Mouse (Mus musculus) liver, postnatal 0 days (tissue): ENCODE measurements around the gene Gbe1.

ENCODE experiments used
- CTCF ChIP-seq: sonication (generic); IDR thresholded peaks from 2 replicates; pipeline ENCODE4 v1.5.1; 2016; ENCODE audit warnings: antibody characterized with exemption, low read depth
- EP300 ChIP-seq: IDR thresholded peaks from 2 replicates; pipeline ENCODE4 v1.6.1; 2016; ENCODE audit warnings: antibody characterized with exemption, low read depth, mild to moderate bottlenecking

- TF ChIP-seq CTCF (no peak), EP300 (no peak)
Measured at GRCm38 (mm10) chr16:70381045-70381444, 67.3 kb downstream of the Gbe1 start.
